Mouse (Mus musculus) small intestine, adult 2 months (tissue): Measurements from ENCODE around the gene Slc2a1.

Experiments
- CTCF ChIP-seq: fragments of 200-500 bp; IDR thresholded peaks from 2 replicates; pipeline ENCODE4 v1.5.1; 2012; ENCODE audit warnings: low read depth, mild to moderate bottlenecking, control low read depth, inconsistent platforms, low read length, moderate library complexity, mixed read lengths; ENCODE audit not compliant: insufficient replicate concordance, insufficient read length; ENCODE audit errors: extremely low read depth
- POLR2A ChIP-seq: fragments of 200-500 bp; IDR thresholded peaks from 2 replicates; pipeline ENCODE4 v1.6.1; 2012; ENCODE audit warnings: low read depth, mild to moderate bottlenecking, control low read depth, inconsistent platforms, low read length, moderate library complexity

- TF ChIP-seq POLR2A (no peak), CTCF (no peak)
Observed at GRCm38 (mm10) chr4:119131189-119131910, 22.8 kb downstream of the Slc2a1 start.
